In the genomic region with DNA sequence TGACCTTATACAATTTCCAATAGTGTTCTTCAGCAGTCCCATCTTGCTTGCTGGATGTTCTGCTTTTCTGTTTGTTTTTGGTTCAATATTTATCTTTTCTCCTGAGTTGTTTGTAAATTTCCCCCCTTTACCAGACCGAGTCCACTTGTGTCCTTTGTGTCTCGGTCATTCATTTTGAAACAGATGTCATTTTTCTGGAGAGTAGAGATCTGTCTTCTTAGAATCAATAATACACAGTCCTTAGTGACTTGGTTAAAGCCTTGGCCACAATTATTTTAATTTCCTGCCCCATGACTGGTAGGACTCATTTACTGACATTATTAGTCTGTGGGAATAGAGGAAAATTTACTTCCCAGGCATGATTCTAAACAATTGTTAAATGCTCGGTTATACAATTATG, we compare ENCODE assay signal across 19 mouse cellular contexts.
"Had no signal": no experiment of that assay in that cellular context is flagged by ENCODE, and none has a peak within 500 bp of the region (broad histone marks: within the 10 kb centered on the region; RNA-seq: fewer than 3 reads in every experiment).

No protein-coding gene starts in this region.

- H3K4me1 ChIP-seq: liver, embryonic 12.5 days; lung, embryonic 15.5 days; midbrain, embryonic 15.5 days; neural tube, embryonic 15.5 days had no signal

- H3K9ac ChIP-seq: liver, embryonic 12.5 days; liver, embryonic 14.5 days; lung, embryonic 15.5 days; midbrain, embryonic 13.5 days; midbrain, embryonic 15.5 days; neural tube, embryonic 13.5 days; neural tube, embryonic 15.5 days had no signal

- ATAC-seq: liver, embryonic 12.5 days; lung, postnatal 0 days; midbrain, embryonic 13.5 days; midbrain, embryonic 15.5 days had no signal

- H3K27me3 ChIP-seq: liver, embryonic 12.5 days; lung, embryonic 15.5 days; midbrain, embryonic 13.5 days; midbrain, embryonic 15.5 days; neural tube, embryonic 13.5 days; neural tube, embryonic 15.5 days had no signal

- DNase-seq: lung, adult 18-20 months; lung, postnatal 14 days; lung, postnatal 4 days; right cerebral cortex, adult 18-20 months; right cerebral cortex, postnatal 25 days; right cerebral cortex, postnatal 4 days; spleen, adult 18-20 months; thymus, adult 18-20 months; thymus, postnatal 14 days; thymus, postnatal 36 days had no signal

- H3K36me3 ChIP-seq: liver, embryonic 12.5 days; lung, embryonic 15.5 days had no signal

- H3K27ac ChIP-seq: liver, embryonic 12.5 days; liver, embryonic 14.5 days; lung, embryonic 15.5 days; midbrain, embryonic 13.5 days; midbrain, embryonic 15.5 days; neural tube, embryonic 15.5 days had no signal

- H3K9me3 ChIP-seq: liver, embryonic 12.5 days; lung, embryonic 15.5 days; midbrain, embryonic 13.5 days; midbrain, embryonic 15.5 days; neural tube, embryonic 13.5 days; neural tube, embryonic 15.5 days had no signal

- H3K4me2 ChIP-seq: liver, embryonic 12.5 days; lung, embryonic 15.5 days; midbrain, embryonic 13.5 days; midbrain, embryonic 15.5 days; neural tube, embryonic 13.5 days; neural tube, embryonic 15.5 days had no signal

- H3K4me3 ChIP-seq: liver, embryonic 12.5 days; lung, embryonic 15.5 days; midbrain, embryonic 13.5 days; midbrain, embryonic 15.5 days; myocyte; neural tube, embryonic 13.5 days; neural tube, embryonic 15.5 days had no signal
